Mouse (Mus musculus) left cerebral cortex, postnatal 25 days (tissue): ENCODE results near the gene Gm43720. TPM values are rescaled to one million over a fixed set of nuclear protein-coding genes. Genes with fewer than 3 reads are reported as not detected.

Experiments
- DNase-seq, 2 experiments: peaks; one replicate each; pipeline ENCODE4 v3.0.0; 2022; ENCODE audit warnings: low spot score in 2 of 2, mixed read lengths in 1 of 2
- intact Hi-C: fragments of 180-260 bp; cut with DNase I; formaldehyde crosslinking; loops from one replicate; pipeline ENCODE4 v1.15.1; 2025
- total RNA-seq, 2 experiments: library from RNA; stranded (reverse); gene quantifications; 2 replicates each; pipeline ENCODE4 v1.2.3; 2021

Gm43720 gene
- total RNA-seq, 2 experiments from 2014 or later = 0.09 TPM; not detected in 1

DNA sequence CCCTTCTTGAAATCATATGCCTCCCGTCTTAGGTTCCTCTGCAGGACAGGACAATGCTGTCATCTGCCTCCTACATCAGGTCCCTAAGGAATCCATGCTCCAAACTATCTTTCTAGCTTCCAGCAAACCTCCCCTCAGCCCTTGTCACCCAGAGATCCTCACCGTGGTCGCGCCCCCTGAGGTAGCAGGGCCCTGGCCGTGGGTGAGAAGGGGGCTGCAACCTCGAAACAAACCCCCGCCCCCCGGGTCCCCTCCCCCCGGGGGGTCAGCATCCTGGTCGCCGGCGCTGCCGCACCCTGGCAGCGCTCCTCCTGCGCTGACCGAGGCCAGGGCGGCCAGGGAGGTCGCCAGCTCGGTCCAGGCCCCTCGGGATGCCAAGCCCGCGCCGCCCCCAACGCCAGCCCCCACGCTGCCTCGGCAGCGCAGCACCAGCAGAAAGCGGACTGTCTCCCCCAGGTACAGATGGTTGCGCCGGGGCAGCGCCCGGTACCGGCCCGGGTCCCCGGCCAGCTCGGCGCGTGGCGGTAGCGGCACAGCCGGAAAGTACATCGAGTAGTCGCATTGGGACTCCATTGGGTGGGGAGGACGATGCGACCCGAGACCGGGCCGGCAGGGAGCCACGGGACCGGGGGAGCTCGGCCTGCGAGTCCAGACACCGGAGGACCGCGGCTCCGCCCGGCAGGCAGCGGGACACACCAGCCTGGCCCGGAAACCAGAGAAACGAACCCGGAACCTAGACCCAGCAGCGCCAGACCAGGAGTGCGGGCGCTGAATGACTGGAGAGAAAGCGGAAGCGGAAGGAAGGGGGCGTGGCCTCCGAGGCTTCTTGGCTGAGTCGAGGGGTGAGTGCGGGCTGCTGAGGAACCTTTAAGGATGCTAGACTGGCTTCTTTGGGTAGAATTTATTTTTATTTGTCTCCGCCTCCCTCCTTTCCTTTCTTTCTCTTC lies 16.2 kb downstream of the Gm43720 start, which contains the start of gene BC037034:
Gene BC037034, minus strand, starts transcription at position 774 of the 947 bp plus-strand sequence.
- intact Hi-C loops = no loop called here
- peak; percentile 90 to 95 for DNase-seq

DNA sequence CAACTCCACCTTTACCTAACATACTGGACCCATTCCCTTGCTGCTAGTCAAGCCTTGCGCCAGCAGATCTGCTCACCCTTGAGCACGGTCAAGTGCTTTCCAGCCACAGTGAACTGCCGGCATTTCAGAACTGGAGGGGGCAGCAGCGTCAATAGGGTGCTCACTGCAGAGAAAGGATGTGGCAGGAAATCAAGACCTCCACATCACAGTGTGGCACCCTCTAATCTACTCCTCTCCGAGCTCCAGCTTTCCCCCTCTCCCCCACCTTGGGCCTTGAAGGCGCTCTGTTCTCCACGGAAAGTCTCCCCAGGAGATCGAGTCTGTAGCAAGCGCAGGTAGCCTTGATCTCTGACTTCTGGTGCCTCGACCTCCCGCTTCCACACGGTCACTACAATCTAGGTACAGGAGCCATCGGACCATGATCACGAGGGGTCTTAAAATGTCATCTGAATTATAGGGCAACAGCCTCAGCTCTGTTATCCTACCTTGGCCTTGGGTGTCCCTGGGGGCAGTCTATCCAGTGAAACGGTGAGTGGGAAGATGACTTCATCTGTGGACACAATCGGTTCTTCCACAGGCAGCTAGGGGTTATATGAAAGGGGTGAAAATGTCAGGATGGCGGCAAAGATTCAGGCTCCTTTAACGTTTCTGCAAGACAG lies 17.0 kb downstream of the Gm43720 start:
- intact Hi-C loops = no loop called here
- no peak for DNase-seq

DNA sequence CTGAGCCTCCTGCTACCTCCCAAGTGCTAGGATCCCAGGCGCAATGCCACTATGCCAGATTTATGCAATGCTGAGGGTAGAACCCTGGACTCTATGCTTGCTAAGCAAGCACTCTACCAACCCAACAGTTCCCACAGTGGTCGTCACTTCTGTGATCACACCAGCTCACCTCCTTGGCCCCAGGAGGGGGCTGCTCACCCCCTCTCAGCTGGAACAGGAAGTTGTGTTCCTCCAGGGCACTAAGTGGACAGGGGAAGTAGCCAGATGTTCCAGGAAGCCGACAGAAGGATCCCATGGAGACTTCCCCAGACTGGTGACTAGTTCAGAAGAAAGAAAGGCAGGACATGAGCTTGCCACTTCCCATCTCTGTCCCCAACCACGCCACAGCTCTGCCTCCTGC lies 17.8 kb downstream of the Gm43720 start:
- intact Hi-C loops = no loop called here

DNA sequence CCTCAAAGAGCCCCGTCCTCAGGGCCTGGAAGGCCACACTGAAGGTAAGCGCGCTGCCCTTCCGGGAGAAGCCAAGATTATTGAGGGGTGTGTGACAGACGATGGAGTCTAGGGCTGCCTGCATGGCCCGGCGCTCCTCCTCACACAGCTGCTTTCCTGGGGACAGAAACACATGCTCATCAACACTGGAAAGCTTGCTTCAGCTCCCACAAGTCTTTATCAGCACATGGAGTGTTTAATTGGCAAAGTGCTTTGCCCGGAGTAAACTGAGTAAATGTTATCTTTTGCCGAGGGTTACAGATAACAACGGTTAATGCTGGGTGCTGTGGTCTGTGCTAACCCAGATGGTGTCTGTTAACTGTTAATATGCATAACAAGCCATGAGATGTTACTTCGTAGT lies 18.9 kb downstream of the Gm43720 start:
- no peak for DNase-seq
- intact Hi-C loops = no loop called here

More for the DNA sequence above, 17.8 kb downstream of the Gm43720 start:
- no peak for DNase-seq

DNA sequence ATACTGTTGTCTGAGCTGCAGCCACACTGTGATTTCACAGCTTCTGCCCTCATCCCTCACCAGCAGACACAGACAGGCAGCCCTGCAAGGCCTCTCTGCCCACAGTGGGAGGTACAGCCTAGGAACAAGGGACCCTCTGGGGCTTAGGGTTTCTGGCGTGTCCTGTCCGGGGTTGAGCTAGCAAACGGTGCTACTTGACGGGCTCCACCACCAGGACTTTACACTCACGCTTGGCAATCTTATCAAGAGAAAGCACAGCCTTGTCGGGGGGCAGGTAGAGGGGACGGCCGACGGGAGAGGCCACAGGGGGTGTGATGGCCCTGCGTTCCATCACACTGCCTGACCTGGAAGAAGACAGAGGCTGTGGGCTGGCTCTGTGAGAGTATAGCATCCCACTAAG lies 19.7 kb downstream of the Gm43720 start:
- no peak for DNase-seq
- intact Hi-C loops = no loop called here

DNA sequence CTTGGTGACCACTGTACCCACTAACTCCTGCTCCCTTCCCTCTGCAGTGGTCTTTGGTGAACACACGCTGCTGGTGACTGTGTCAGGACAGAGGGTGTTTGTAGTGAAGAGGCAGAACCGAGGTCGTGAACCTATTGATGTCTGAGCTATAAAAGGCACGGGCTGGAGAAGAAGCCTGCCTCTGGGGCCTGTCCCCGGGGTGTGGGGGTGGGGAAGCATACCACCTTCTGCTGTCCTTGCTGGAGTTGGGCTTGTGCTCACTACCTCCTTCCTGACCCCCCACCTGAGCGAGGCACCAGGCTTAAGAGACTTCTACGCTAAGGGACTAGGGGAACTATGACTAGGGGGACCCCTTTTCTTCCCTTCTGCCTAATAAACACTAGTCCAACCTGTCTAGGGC lies 20.8 kb downstream of the Gm43720 start:
- intact Hi-C loops = loop anchor here (5.0 kb wide), 1 partner anchor 183 kb away; the partner anchor contains the start of gene Zfp157
- no peak for DNase-seq

DNA sequence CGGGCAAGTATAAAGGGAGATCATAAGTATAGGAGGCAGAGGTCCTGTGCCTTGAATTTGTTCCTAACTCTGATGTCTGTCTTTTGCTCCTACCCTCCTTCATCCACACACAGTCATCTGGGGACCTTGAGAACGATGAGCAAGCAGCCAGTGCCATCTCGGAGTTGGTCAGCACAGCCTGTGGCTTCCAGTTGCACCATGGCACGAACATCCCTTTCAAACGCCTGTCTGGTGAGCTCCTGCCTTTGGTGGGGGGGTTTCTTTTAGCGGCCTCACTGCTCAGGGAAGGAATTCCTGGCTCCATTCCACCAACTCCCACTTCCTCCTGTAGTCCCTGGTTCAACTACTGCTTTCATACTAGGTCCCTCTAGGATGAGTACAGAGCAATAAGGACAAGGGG lies 21.2 kb downstream of the Gm43720 start:
- intact Hi-C loops = loop anchor here (5.0 kb wide), 1 partner anchor 184 kb away; the partner anchor contains the start of gene Zfp157
- no peak for DNase-seq

DNA sequence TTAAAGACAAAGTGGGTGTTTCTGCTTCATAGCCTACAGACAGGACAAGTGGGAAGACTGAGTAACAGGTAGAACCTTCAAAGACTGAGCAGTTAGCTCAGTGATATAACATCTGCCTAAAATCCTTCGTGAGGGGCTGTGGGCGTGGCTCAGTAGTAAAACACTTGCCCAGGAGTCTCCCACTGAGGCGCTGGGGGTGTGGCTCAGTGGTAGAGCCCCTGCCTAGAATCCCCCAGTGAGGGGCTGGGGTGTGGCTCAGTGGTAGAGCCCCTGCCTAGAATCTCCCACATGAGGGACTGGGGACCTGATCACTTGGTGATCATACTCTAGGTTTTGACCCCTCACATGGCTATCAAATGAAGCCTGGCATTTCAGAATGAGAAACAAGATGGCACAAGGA lies 21.7 kb downstream of the Gm43720 start:
- no peak for DNase-seq
- intact Hi-C loops = loop anchor here (5.0 kb wide), 1 partner anchor 184 kb away; the partner anchor contains the start of gene Zfp157

DNA sequence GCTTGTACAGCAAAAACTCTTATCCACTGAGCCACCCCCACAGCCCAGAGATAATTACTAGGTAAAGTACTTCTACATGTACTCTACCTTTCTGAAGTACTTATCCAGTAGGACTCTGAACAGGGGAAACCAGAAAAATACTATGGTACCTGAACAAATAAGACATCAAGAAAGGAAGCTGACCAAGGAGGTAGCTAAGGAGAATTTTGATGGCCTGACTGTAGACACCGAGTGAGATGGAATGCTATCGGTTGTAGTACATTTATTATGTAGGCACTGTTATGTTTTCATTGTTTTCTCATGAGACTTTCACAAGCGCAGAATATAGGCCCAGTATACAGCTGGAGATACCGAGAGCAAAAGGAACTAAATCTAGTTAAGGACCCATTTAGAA lies 22.2 kb downstream of the Gm43720 start:
- no peak for DNase-seq
- intact Hi-C loops = loop anchor here (5.0 kb wide), 1 partner anchor 185 kb away; the partner anchor contains the start of gene Zfp157

DNA sequence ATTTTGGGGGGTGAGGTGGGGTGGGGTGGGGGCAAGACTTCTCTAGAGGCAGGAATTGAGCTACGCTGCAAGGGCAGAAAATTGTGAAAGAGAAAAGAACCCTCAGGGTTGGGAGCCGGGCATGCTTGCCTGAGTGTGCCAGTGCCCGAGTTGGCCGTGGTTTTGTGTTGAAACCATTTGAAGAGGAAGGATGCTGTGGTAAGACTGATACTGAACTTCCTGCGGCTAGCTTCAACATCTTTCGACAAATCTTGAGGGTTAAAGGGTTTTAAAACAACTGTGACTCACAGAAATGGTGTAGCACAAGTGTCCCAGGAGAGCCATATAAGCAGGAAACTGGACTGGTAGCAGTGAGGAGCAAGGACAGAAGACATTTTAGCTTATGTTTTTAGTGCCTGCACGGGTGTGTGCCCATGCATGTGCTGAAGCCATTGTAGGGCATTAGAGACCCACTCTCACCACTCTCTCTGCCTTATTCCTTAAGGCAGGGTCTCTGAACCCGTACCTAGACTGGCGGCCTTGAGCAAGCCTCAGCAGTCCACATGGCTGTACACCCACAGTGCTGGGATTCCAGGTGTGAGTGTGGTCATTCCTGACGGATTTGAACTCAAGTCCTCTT lies 22.7 kb downstream of the Gm43720 start:
- DNase-seq = no peak
- intact Hi-C loops = loop anchor here (5.0 kb wide), 1 partner anchor 185 kb away; the partner anchor contains the start of gene Zfp157

DNA sequence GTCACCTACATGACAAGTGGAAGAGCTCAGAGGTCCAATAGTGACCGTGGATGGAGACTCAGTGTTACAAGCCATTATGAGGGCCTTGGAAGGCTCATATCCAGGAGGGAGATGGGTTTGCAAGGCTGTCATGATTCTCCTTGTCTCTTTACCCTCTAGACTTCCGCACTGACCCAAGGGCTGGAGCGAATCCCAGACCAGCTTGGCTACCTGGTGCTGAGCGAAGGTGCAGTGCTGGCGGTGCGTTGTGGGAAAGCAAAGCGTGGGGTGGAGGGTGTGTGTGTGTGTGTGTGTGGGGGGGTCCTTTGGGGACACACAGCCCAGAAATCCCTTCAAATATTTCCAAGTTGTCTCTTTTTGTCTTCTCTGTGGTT lies 23.7 kb downstream of the Gm43720 start:
- intact Hi-C loops = loop anchor here (5.0 kb wide), 1 partner anchor 186 kb away; the partner anchor contains the start of gene Zfp157
- DNase-seq = no peak

DNA sequence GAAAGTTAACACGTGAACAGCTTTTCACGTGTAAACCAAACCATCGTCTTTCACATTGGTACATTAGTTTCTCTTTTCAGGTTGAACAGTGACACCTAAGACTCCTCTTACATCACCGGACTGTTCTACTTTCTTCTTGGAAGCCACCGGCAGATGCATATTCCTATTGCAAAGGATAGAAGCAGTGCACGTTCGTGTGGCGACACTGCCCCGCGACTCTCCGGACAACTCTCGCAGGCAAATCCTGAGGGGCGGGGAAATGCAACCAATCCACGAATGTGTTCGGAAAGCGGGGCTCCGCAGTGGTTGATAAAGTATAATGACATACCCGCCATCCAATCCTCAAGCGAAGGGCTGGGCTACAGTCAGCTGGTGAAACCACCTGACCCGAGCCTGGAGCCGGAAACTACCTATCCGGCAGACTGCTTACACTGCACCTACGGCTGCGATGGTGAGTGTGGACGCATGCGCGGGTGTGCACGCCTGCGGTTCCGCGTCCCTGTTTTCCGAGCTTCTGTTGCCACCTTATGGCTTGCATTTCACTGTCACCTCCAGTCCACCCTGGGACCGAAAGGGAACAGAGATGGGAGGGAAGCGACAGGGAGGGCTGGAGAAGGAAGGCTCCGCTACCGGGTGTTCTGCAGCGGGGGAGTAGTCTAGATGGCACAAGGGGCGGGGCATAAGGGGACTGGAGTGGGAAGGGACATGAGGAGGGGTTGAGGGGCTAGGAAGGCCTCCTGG lies 24.2 kb downstream of the Gm43720 start, which contains the start of gene Lamtor4:
Gene Lamtor4, plus strand, starts transcription at position 130 of the 741 bp plus-strand sequence.
- peak; percentile 97 to 99 for DNase-seq
- intact Hi-C loops = loop anchor here (5.0 kb wide), 1 partner anchor 187 kb away; the partner anchor contains the start of gene Zfp157

DNA sequence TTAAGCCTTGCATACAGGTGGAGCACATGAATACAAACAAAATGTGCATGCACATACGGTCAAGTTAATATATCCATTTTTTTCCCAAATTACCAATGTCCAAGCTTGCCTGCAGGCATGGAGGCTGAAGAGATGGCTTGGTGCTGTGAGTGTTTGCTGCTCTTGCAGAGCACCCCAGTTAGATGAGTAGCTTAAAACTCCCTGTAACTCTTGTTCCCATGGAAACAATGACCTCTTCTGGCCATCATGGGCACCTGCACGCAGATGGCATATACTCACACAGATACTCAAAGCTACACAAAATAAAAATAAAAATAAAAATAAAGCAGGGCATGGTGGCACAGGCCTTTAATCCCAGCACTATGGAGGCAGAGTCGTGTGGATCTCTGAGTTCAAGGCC lies 26.7 kb downstream of the Gm43720 start:
- DNase-seq = no peak
- intact Hi-C loops = no loop called here

DNA sequence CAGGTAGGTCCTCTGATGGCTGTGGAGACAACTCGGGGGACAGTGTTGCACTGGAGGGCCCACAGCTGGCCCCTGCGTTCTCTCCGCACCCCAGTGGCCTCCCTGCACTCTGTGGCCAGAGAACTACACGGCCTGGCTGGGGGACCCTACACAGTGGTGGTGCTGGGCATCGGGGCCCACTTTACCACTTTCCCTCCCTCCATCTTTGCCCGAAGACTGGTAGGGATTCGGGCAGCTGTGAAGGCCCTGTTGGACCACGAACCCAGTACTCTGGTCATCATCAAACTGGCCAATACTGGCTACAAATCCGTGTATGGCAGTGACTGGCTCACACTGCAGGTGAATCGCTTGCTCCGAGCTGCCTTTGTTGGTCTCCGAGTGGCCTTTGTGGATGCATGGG lies 28.6 kb downstream of the Gm43720 start:
- intact Hi-C loops = loop anchor here (1.0 kb wide), 1 partner anchor 50 kb away; no protein-coding TSS in a partner anchor

DNA sequence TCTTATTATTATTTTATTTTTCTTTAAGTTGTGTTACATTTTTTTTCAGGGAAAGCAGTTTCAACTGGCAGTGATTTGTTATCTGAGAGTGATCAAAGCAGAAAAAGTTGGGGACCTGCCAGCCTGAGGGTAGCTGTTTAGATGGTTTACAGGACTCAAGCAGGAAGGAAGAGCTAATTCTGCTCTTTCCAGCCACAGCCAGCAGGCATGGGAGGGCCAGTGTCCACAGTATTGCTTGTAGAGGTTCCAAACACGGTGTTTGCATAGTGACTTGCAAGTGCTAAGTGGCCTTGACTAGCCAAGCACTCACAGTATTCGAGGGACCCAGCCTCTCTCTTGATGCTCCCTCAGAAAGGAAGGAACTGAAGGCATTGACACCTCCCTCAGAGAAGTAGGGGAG lies 38.2 kb downstream of the Gm43720 start:
- intact Hi-C loops = no loop called here
- DNase-seq = no peak

More for the DNA sequence above, 28.6 kb downstream of the Gm43720 start:
- no peak for DNase-seq

DNA sequence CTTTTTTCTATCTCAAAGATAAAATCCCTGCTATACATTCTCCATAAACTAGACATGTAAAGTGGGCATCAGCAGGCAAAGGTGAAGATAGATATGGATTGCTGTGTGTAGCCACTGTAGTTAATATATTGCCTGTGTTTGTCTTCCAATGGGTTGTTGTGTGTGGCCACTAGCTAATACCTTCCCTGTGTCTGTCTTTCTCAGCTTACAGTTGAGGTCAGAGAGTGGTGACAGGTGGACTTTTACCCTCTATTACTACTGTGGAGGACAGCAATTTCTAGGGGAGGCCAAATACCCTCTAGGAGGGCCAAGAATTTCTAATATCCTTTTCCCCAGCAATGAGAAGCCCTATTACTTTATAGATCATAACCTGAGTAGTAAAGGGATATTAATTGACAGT lies 45.5 kb downstream of the Gm43720 start:
- DNase-seq = no peak
- intact Hi-C loops = no loop called here

DNA sequence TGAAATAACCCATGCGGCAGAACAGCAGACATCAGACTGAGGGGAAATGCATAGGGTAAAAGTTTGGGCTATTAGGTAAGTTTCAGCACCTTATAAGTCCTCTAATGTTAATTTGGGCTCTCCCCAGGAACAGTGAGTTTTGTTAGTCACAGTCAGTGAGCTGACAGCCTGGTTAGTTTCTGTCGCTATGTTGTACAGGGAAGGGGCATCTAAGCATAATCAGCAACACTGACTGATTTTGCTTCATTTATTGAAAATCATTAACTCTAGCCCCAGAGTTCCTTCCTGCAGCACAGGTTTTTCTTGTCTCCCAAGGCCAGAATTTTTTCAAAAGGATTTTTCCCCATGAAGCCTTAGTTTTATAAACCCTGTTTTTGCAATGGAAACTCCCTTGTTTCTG lies 46.0 kb downstream of the Gm43720 start:
- intact Hi-C loops = no loop called here
- no peak for DNase-seq

DNA sequence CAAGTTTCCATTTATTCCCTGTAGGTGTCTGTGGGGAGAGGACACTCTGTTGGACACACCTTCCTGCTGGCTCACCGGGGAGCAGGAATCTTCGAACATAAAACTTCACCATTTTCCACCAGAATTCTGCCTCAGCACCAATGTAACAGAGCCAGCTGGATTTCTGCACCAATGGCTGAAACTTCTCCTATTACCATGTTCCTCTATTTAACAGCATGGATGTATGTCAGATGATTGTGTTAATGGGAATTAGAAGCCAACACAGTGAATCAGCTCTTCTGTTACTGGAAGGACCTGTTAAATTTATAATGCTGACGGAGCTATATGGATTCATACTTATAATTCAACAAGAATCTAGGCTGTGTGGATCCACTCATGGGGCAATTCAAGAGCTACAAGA lies 50.2 kb downstream of the Gm43720 start:
- DNase-seq = no peak
- intact Hi-C loops = no loop called here

DNA sequence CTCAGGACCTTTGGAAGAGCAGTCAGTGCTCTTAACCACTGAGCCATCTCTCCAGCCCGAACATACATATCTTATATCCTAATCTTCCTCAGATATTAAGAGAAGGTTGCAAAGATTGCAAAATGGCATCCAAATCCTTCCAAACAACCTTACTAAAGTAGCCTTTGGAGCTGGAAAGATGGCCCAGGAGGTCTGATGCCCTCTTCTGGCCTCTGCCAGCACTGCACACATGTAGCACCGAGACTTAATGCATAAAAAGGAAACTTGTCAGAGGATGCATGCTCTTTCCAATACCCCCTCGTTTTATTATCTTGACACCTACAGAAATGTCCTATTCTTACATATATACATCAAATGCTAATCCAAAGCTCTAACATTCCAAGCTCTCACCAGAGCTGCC lies 51.7 kb downstream of the Gm43720 start:
- intact Hi-C loops = no loop called here
- DNase-seq = no peak
